Mouse (Mus musculus) bone marrow, adult 2 months (tissue): ENCODE measurements around the gene Gbp5.

Source experiments
- CTCF ChIP-seq: fragments of 200-500 bp; IDR thresholded peaks from 2 replicates; pipeline ENCODE4 v1.5.1; 2011; ENCODE audit warnings: low read length, control low read depth; ENCODE audit not compliant: control insufficient read depth, insufficient read depth
- POLR2A ChIP-seq: fragments of 200-500 bp; IDR thresholded peaks from 2 replicates; pipeline ENCODE4 v1.6.1; 2011; ENCODE audit warnings: low read depth, mild to moderate bottlenecking, control low read depth, low read length, borderline replicate concordance; ENCODE audit not compliant: control insufficient read depth

- TF ChIP-seq POLR2A (no peak), CTCF (no peak)
Measured at GRCm38 (mm10) chr3:142535667-142536066, 41.9 kb downstream of the Gbp5 start.
